Mouse (Mus musculus) liver, embryonic 14.5 days (tissue): ENCODE measurements around the gene Tbx2.

Source experiments
- CTCF ChIP-seq: IDR thresholded peaks from 2 replicates; pipeline ENCODE4 v1.5.1; 2016; ENCODE audit warnings: antibody characterized with exemption, low read depth, control low read depth
- EP300 ChIP-seq: IDR thresholded peaks from 2 replicates; pipeline ENCODE4 v1.6.1; 2016; ENCODE audit warnings: antibody characterized with exemption, low read depth

- TF ChIP-seq CTCF (no peak), EP300 (no peak)
Measured at GRCm38 (mm10) chr11:85844971-85845370, 12.6 kb downstream of the Tbx2 start.
